Mouse (Mus musculus) retina, embryonic 14.5 days (tissue): ENCODE results near the gene Cdkn2c.

Source experiments
- DNase-seq: peaks from one replicate; pipeline ENCODE4 v3.0.0-alpha.2; 2015; ENCODE audit warnings: low spot score

Gene Cdkn2c

DNA sequence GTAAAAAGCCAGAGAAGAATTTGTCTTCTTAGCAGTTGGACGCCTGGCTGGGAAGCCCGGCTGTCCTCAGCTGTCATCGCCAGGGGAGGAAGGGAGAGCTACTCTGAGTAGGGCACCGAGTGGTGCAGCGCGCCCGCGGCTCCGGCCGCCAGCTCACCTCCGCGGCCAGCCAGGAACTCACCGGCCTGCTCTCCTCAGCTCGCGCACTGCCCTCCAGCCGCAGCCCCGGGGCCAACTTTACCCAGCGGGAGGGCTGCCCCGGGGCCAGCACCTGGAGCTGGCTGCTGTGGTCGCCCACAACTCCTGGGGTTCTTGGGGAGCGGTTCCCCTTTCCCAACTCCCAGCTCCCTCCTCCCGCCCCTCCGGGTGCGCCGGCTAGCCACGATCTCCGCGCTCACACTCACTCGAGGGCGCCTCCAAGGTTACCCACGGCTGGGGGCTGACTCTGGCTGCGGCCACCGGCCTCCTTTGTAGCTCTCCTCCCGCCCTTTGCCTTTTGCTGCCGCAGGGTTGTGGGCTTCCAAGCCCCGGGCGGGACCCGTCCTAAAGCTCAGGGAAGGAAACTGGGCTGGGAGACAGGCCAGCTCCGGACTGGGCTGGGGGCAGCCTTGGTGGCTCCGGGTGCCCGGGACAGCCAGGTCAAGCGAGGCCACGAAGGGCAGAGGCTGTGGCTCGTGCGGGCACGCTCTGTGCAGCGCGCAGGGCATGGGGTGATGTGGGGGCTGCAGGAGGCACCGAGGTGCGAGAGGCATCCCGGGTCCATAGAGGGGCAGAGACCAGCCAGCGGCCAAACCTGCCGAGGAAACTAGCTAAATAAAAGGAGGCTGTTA, 9.8 kb downstream of the Cdkn2c start:
- peak; percentile 56 for DNase-seq

- DNase-seq = peak; percentile 29
Observed at GRCm38 (mm10) chr4:109656301-109656700, 10.7 kb downstream of the Cdkn2c start.

GRCm38 (mm10) chr4:109655738-109656137, 11.3 kb downstream of the Cdkn2c start:
- peak; percentile 26 for DNase-seq

DNA sequence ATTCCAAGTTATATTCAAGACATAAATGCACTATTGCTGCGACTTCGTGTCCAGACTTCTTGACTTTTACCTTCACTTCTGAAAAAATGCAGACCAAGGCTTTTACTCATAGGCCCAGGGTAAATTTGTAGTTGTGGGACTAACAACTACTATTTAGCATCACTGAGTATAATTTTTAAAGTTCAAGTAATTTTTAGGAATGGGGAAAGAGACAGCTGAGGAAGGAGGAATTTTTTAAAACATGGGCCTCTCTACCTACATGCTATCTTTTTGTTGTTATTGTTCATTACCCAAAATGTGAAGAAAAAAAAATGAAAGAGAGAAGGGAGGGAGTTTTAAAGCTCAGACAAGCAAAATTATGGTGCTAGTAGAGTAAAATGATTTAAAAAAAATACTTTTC, 12.3 kb downstream of the Cdkn2c start:
- no peak for DNase-seq

DNA sequence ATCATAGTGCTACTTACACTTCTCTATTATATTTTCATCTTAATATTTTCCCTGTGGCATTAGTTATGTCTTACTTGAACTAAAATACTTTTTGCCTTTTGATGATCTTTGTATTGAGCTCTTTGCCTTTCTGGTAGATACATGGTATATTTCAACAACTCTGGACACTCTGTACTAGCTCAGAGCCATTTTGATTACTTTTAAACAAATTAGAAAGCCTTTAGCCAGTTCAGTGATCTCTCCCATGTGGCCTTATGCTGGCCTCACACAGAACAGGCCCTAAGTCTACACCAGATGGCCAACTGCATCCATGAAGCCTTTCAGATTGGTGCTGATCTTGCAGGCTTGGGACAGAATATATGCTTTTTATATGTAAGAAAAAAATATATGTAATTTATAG, 13.7 kb downstream of the Cdkn2c start:
- DNase-seq = no peak

DNA sequence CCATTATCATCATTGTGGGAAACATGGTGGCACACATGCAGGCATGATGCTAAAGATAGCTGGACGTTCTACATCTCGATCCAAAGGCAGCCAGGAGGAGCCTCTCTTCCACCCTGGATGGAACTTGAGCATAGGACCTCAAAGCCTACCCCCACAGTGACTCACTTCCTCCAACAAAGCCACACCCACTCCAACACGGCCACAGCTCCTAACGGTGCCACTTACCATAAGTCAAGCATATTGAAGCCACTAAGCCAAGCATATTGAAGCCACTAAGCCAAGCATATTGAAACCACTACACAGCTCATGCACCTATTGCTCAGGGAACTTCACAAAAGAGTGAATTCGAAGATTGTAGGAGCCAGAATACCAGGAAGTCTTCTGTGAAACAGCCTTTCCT, 17.7 kb downstream of the Cdkn2c start:
- no peak for DNase-seq

- no peak for DNase-seq
Observed at GRCm38 (mm10) chr4:109647281-109647680, 19.7 kb downstream of the Cdkn2c start.

DNA sequence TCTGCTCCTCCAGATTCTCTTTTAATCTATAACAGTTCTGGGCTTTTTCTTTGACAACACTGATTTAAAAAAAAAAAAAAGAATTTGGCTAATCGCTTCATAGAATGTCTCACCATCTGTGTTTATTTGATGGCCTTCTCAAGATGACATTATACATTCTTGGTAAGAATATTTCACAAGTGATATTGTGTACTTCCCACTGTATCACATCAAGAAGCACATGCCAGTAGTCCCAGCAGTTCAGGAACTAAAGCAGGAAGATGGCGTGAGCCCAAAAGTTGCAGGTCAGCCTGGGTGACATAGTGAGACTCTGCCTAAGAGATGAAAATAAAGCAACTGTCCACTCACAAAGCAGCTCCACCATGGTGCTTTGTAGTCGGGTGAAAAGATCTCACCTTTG, 25.5 kb downstream of the Cdkn2c start:
- no peak for DNase-seq

DNA sequence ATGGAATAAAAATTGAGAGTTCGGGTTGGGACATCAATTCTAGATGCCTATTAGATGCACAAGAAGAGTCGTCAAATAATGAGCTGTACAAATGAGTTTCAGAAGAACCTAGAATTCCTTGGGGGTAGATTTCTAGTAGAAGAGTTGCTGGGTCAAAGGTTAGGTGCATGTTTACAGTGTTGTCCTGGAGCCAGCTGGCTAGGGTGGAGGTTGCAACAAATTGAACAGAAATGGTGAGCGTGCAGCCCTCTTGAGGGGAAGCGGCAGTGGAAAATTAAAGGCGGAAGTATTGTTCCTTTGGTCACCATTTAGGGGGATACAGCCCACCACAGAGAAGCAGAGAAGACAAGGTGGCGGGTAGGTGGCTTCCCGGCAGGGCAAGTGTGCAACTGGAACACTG, 26.8 kb downstream of the Cdkn2c start:
- no peak for DNase-seq

DNA sequence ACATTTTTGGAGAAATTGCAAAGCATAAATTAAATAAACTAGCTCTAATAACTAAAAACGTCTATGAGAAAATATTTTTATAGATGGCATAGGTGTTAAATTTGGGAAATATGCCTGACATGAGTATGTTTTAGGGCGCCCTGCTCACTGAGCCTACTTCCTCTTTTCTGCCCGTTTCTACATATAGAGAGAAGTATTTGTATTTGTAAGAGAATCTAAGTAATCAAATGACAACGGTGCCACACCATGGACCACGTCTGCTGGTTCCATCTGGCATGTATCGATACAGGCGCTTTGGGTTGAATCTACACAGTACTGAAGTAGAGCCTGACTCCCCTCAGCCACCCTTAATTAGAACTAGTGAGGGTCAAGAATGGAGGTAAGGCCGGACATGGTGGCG, 27.6 kb downstream of the Cdkn2c start:
- no peak for DNase-seq

DNA sequence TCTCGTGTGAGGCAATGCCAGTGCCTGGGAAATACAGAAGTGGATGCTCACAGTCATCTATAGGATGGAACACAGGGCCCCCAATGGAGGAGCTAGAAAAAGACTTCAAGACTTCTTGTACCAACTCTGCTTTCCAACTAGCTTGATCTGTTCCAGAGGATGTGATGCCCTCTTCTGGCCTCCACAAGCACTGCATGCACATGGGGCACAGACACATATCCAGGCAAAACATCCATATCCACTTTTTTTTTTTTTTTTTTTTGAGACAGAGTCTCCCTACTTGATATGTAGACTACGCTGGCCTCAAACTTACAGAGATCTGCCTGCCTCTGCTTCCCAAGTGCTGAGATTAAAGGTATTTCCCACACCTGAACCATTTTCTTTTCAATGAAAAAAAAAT, 32.0 kb downstream of the Cdkn2c start:
- no peak for DNase-seq

DNA sequence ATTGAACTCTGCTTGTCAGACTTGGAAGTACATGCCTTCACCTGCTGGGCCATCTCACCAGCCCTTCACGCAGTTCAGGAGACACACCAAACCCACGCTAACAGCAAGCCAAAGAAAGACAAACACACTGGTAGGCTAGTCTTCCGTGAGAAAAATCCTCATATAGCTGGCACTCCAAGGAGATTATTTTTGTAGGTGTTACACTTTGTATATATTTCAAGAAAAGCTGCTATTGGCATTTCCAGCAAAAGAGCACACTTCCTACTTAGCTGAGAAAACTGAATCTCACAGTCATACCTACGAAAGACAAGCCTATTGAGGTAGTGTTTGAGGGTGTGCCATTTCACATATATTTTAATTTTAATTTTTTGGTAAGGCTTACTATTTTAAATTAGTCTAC, 36.0 kb downstream of the Cdkn2c start:
- DNase-seq = no peak

DNA sequence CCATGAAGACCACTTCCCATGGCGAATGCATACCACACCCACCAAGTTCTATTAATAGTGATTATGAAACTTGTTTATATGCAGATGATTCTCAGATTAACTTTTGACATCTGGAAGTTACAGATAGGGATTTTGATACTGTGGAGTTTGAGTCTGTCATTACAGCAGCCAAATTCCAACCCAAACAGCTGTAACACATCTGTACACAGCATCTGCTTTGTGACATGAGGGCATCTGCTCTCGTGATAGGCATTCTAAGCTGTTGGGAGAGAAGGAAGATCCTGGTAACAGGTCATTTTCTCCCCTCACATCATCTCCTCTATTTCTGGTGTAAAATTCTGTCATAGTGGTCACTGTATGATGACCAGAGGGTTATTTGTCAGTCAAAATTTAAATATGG, 36.8 kb downstream of the Cdkn2c start:
- no peak for DNase-seq

- no peak for DNase-seq
Observed at GRCm38 (mm10) chr4:109612596-109612995, 54.4 kb downstream of the Cdkn2c start.
